Mouse (Mus musculus) heart, embryonic 14.5 days (tissue): ENCODE data around the gene Ugt2a1. TPM values are rescaled to one million over a fixed set of nuclear protein-coding genes. Genes with fewer than 3 reads are reported as not detected.
"Not testable (repeated sequence)": the region's sequence is repeated elsewhere in the genome, so short reads cannot be mapped to it uniquely, and the experiment has no call there.

ENCODE experiments used
- ATAC-seq: fragments of 200-750 bp; cut with Nextera tagmentation; 2 replicates; pipeline ENCODE4 v1.8.0; 2017; ENCODE audit warnings: low read depth, moderate TSS enrichment; ENCODE audit not compliant: insufficient number of reproducible peaks, insufficient read depth, low FRiP score
- H3K27ac ChIP-seq, 2 experiments: fragments of 200-500 bp in 1 of 2; fragments of 300-500 bp in 1 of 2; sonication (generic) in 1 of 2; replicated peaks in 1 of 2; 2 replicates each; pipeline ENCODE4 v1.5.1; 2012 to 2014; ENCODE audit warnings: low read depth in 2 of 2, low read length in 2 of 2, control low read depth in 1 of 2, mild to moderate bottlenecking in 1 of 2, mixed read lengths in 1 of 2; ENCODE audit not compliant: control insufficient read depth in 1 of 2, insufficient read depth in 1 of 2
- H3K27me3 ChIP-seq: fragments of 300-500 bp; sonication (generic); 2 replicates; pipeline ENCODE4 v1.6.1; 2014; ENCODE audit warnings: mild to moderate bottlenecking, low read length, control low read depth; ENCODE audit not compliant: control insufficient read depth, insufficient read depth
- H3K36me3 ChIP-seq: fragments of 300-500 bp; sonication (generic); 2 replicates; pipeline ENCODE4 v1.6.1; 2014; ENCODE audit warnings: mild to moderate bottlenecking, control low read depth, low read length, mixed read lengths; ENCODE audit not compliant: control insufficient read depth, insufficient read depth
- H3K4me1 ChIP-seq, 2 experiments: fragments of 200-500 bp in 1 of 2; fragments of 300-500 bp in 1 of 2; sonication (generic) in 1 of 2; 2 replicates each; pipeline ENCODE4 v1.6.1; 2012 to 2014; ENCODE audit warnings: low read length in 2 of 2, control low read depth in 1 of 2, mixed read lengths in 1 of 2; ENCODE audit not compliant: control insufficient read depth in 2 of 2, insufficient read depth in 2 of 2
- H3K4me2 ChIP-seq: fragments of 300-500 bp; sonication (generic); 2 replicates; pipeline ENCODE4 v1.6.1; 2014; ENCODE audit warnings: mild to moderate bottlenecking, low read length
- H3K4me3 ChIP-seq, 2 experiments: fragments of 200-500 bp in 1 of 2; fragments of 300-500 bp in 1 of 2; sonication (generic) in 1 of 2; 2 replicates each; pipeline ENCODE4 v1.5.1; 2012 to 2014; ENCODE audit warnings: low read length in 2 of 2, mild to moderate bottlenecking in 2 of 2, control low read depth in 1 of 2, low read depth in 1 of 2, moderate library complexity in 1 of 2; ENCODE audit not compliant: control insufficient read depth in 1 of 2, insufficient read depth in 1 of 2
- H3K9ac ChIP-seq: fragments of 300-500 bp; sonication (generic); 2 replicates; pipeline ENCODE4 v1.6.1; 2014; ENCODE audit warnings: mild to moderate bottlenecking, low read length
- H3K9me3 ChIP-seq: fragments of 300-500 bp; sonication (generic); 2 replicates; pipeline ENCODE4 v1.6.1; 2016; ENCODE audit warnings: low read length, control low read depth; ENCODE audit not compliant: control insufficient read depth
- WGBS: fragments of 180-500 bp; shearing (Covaris S2); extraction: QIAGEN DNeasy Blood & Tissue Kit; methylation state at CpG from one replicate; pipeline ENCODE4 v1.1.7; 2014; 5-methylcytosine and 5-hydroxymethylcytosine counted together
- polyA plus RNA-seq: library from polyadenylated mRNA; unstranded; fragments of >200 nt; fragmentation: Nextera tagmentation; extraction: Ambion mirVana; gene quantifications from 2 replicates; pipeline ENCODE4 v1.2.1, GENCODE M21; 2014

Ugt2a1 gene
- not detected in 2 replicates for polyA plus RNA-seq

DNA sequence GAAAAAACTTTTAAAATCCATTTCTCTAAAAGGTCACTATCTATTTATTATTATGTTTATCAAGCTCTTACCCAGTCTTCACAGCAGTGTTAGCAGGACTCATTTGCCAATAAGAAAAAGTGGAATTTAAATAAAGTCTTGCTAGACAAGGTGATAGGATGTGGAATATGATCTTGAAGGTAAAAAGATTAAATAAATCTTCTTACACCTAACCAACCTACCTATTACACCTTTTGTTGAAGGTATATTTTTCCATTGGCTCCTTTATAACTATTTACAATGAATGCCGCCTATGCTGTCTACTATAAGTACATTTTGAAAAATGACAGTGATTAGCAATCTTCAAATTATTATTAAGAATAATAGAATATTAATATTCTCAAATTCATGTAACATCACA, at the start of gene Ugt2a1:
Gene Ugt2a1 (minus strand): TSS at position 101 of the 400 bp plus-strand sequence.
- Histone ChIP-seq H3K27ac (no peak within 1 kb of the TSS), H3K9me3 (no peaks in the 10 kb centered on the region), H3K4me1 (no peaks in the 10 kb centered on the region), H3K36me3 (no peaks in the 10 kb centered on the region), H3K27me3 (no peaks in the 10 kb centered on the region), H3K9ac (no peak within 1 kb of the TSS), H3K4me2 (no peak within 1 kb of the TSS), H3K4me3 (no peak within 1 kb of the TSS)
- ATAC-seq: no peak
- WGBS: 76% methylated on average over 1 of the region's 1 CpGs

DNA sequence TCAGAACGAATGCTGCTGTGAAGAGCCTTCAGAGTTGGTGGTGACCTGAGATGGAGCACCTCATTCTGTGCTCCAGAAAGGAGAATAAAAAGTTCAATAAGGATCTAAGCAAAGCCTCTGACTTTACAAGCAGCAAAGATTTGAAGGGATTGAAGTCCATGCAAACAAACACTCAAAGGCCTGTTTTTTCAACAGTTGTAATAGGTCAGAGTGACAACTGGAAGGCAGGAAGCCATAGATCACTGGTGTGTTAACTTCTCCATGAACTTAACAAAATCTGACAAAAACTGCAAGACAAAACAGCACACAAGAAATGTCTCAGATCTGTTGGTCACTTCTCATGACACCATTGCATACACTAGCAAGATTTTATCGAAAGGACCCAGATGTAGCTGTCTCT, 47.4 kb upstream of the Ugt2a1 start, which contains the start of gene Sult1b1:
Gene Sult1b1 (minus strand): TSS at position 85 of the 400 bp plus-strand sequence.
- Histone ChIP-seq H3K4me2 (no peak within 1 kb of the TSS), H3K27ac (no peak within 1 kb of the TSS), H3K27me3 (no peaks in the 10 kb centered on the region), H3K4me1 (no peaks in the 10 kb centered on the region), H3K4me3 (no peak within 1 kb of the TSS), H3K9me3 (no peaks in the 10 kb centered on the region), H3K9ac (no peak within 1 kb of the TSS), H3K36me3 (no peaks in the 10 kb centered on the region)
- WGBS: 88% methylated on average over 2 of the region's 2 CpGs
- no peak for ATAC-seq

DNA sequence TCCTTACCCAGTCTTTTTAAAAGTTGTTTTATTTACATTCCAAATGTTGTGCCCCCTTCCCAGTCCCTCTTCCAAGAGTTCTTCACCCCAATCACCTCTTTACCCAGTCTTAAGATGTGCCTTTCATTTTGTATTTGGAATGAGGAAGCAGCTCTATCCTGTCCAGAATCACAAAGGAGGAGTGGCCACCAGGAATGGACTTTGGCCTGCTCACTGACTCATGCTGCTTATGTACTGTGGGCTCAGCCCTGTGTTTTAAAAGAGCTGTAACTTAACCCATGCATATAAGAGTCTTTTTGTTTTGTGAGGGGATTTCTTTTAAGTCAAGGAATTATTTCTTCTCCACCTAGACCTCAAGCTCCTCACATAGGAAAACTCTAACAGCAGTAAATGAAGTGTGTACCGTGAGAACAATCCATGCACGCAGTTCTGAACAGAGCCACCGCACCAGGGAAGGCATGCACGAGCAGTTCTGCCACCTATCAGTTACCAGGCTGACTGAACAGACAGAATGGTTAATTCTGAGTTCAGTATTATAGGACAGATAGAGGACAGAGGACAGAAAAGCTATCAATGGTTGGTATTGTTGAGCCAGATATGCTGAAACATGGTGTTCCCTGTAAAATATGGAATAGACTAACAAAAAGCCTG, 45.4 kb upstream of the Ugt2a1 start:
- Histone ChIP-seq H3K9me3 (no peaks in the 10 kb centered on the region), H3K36me3 (no peaks in the 10 kb centered on the region), H3K4me1 (no peaks in the 10 kb centered on the region), H3K27me3 (no peaks in the 10 kb centered on the region), H3K9ac (no peak overlapping the region), H3K4me2 (no peak overlapping the region), H3K27ac (no peak overlapping the region), H3K4me3 (no peak overlapping the region)
- 77% methylated on average over 4 of the region's 4 CpGs for WGBS
- no peak for ATAC-seq

GRCm38 (mm10) chr5:87532288-87532687, 41.6 kb upstream of the Ugt2a1 start:
- H3K27me3 ChIP-seq: no peaks in the 10 kb centered on the region
- no peak overlapping the region for H3K4me2 ChIP-seq
- H3K27ac ChIP-seq: no peak overlapping the region
- no peak overlapping the region for H3K4me3 ChIP-seq
- no peak overlapping the region for H3K9ac ChIP-seq
- H3K36me3 ChIP-seq: no peaks in the 10 kb centered on the region
- H3K4me1 ChIP-seq: no peaks in the 10 kb centered on the region
- 56% methylated on average over 2 of the region's 2 CpGs for WGBS
- H3K9me3 ChIP-seq: no peaks in the 10 kb centered on the region
- no peak for ATAC-seq

- not testable (repeated sequence) for H3K27ac ChIP-seq, H3K36me3 ChIP-seq
- 81% methylated on average over 2 of the region's 2 CpGs for WGBS
Measured at GRCm38 (mm10) chr5:87523561-87523960, 32.9 kb upstream of the Ugt2a1 start.

GRCm38 (mm10) chr5:87505776-87506458, 15.2 kb upstream of the Ugt2a1 start:
- H3K9me3 ChIP-seq: no peaks in the 10 kb centered on the region
- no peak for ATAC-seq
- 55% methylated on average over 4 of the region's 4 CpGs for WGBS
- no peaks in the 10 kb centered on the region for H3K36me3 ChIP-seq
- no peak overlapping the region for H3K27ac ChIP-seq
- no peaks in the 10 kb centered on the region for H3K4me1 ChIP-seq
- H3K4me3 ChIP-seq: no peak overlapping the region
- H3K4me2 ChIP-seq: no peak overlapping the region
- no peak overlapping the region for H3K9ac ChIP-seq
- no peaks in the 10 kb centered on the region for H3K27me3 ChIP-seq

More at GRCm38 (mm10) chr5:87523561-87523960, 32.9 kb upstream of the Ugt2a1 start:
- H3K9me3 ChIP-seq, H3K4me1 ChIP-seq, H3K4me3 ChIP-seq, H3K9ac ChIP-seq, ATAC-seq, H3K27me3 ChIP-seq, H3K4me2 ChIP-seq: not testable (repeated sequence)

DNA sequence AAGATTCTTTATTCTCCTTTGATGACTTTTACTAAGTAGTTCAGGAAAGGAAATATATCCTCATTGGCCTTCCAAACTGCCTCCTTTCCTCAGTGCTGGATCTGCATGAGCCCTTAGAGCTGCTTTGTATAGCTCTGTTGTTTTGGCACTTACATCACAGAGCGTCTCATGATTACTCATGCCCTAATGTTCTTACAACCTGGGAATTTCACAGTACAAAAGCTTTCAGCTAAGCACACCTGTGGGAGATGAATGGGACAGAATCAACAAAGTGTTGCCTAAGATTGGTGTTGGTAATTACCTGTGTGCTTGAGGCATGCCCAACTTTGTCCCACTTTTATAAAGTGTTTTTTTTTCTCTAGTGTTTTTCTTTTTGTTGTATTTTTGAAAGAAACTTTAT, 12.0 kb upstream of the Ugt2a1 start:
- 83% methylated on average over 1 of the region's 1 CpGs for WGBS
- H3K36me3 ChIP-seq: no peaks in the 10 kb centered on the region
- H3K4me1 ChIP-seq: no peaks in the 10 kb centered on the region
- H3K9ac ChIP-seq: no peak overlapping the region
- H3K27ac ChIP-seq: no peak overlapping the region
- no peak overlapping the region for H3K4me3 ChIP-seq
- H3K27me3 ChIP-seq: no peaks in the 10 kb centered on the region
- H3K4me2 ChIP-seq: no peak overlapping the region
- ATAC-seq: no peak
- no peaks in the 10 kb centered on the region for H3K9me3 ChIP-seq
